Comparison of ENCODE assay signal across 9 mouse cellular contexts in genomic region chr19:6911101-6912074, GRCm38 (mm10). TPM values are rescaled to one million over a fixed set of nuclear protein-coding genes. Genes with fewer than 3 reads are reported as not detected.
A peak's percentile ranks its signal among the peaks of the same experiment; 100 is the strongest.
DNase-seq lines count a peak whose midpoint lies in the region; ATAC-seq and TF ChIP-seq lines count a peak whose summit lies in the region.
"Had no signal": no experiment of that assay in that cellular context is flagged by ENCODE, and none has a peak within 500 bp of the region (broad histone marks: within the 10 kb centered on the region; RNA-seq: fewer than 3 reads in every experiment).

No protein-coding gene starts in this region.

- no peak for ATAC-seq in heart, embryonic 15.5 days (replicated peaks; ENCODE audit: insufficient number of reproducible peaks, insufficient read depth, low FRiP score, low read depth)
- ATAC-seq in forebrain, embryonic 15.5 days (replicated peaks): no peak
- ATAC-seq in liver, postnatal 0 days: no peak
- ATAC-seq in frontal cortex, adult (ENCODE audit: low TSS enrichment): no peak

- H3K4me1 ChIP-seq in heart, embryonic 15.5 days (replicated peaks): peaks cover 34% of the 10 kb centered on the region
- H3K4me1 ChIP-seq in heart, adult 2 months (ENCODE audit: control insufficient read depth, insufficient read depth, low read length): peaks cover 8% of the 10 kb centered on the region
- no peaks in the 10 kb centered on the region; the same call in 1 of the 2 replicates for H3K4me1 ChIP-seq in bone marrow, adult 2 months (ENCODE audit: control insufficient read depth, insufficient read depth, low read length)
- H3K4me1 ChIP-seq in forebrain, embryonic 15.5 days: peaks cover 26% of the 10 kb centered on the region
- peaks cover 18% of the 10 kb centered on the region for H3K4me1 ChIP-seq in liver, postnatal 0 days (ENCODE audit: insufficient read depth)

- peaks cover 39% of the 10 kb centered on the region for H3K36me3 ChIP-seq in heart, embryonic 15.5 days
- H3K36me3 ChIP-seq in heart, adult 2 months (ENCODE audit: control insufficient read depth, insufficient read depth, low read length): no peaks in the 10 kb centered on the region
- H3K36me3 ChIP-seq in forebrain, embryonic 15.5 days: peaks cover 32% of the 10 kb centered on the region
- peaks cover 44% of the 10 kb centered on the region for H3K36me3 ChIP-seq in liver, postnatal 0 days (replicated peaks; ENCODE audit: insufficient read depth, low read length)

- H3K9me3 ChIP-seq in heart, embryonic 15.5 days (replicated peaks): no peaks in the 10 kb centered on the region
- H3K9me3 ChIP-seq in forebrain, embryonic 15.5 days: no peaks in the 10 kb centered on the region
- H3K9me3 ChIP-seq in liver, postnatal 0 days (ENCODE audit: low read length): no peaks in the 10 kb centered on the region

- no peak for TF ChIP-seq CTCF in heart, adult 2 months (IDR thresholded peaks at IDR 0.05)
- TF ChIP-seq CTCF in bone marrow, adult 2 months (IDR thresholded peaks at IDR 0.05; ENCODE audit: control insufficient read depth, insufficient read depth, low read length): no peak
- TF ChIP-seq CTCF in liver, postnatal 0 days (IDR thresholded peaks at IDR 0.05; ENCODE audit: low read depth): no peak

- peak overlapping the region; percentile 83 for H3K4me2 ChIP-seq in heart, embryonic 15.5 days
- peak overlapping the region; percentile 13; the same call in 1 of the 2 replicates for H3K4me2 ChIP-seq in forebrain, embryonic 15.5 days (replicated peaks)
- peak overlapping the region; percentile 87 for H3K4me2 ChIP-seq in liver, postnatal 0 days (ENCODE audit: low read depth, low read length)

- TF ChIP-seq EP300 in heart, adult 2 months (IDR thresholded peaks at IDR 0.05; ENCODE audit: insufficient read depth, low read depth, low read length): no peak
- no peak for TF ChIP-seq EP300 in liver, postnatal 0 days (IDR thresholded peaks at IDR 0.05; ENCODE audit: low read depth)

- H3K9ac ChIP-seq in heart, embryonic 15.5 days: 0 out of 2 replicates have a peak overlapping the region, but pooled peaks have one; percentile 10
- H3K9ac ChIP-seq in heart, adult 2 months (ENCODE audit: low read depth, low read length): no peak overlapping the region
- H3K9ac ChIP-seq in forebrain, embryonic 15.5 days (replicated peaks): no peak overlapping the region
- H3K9ac ChIP-seq in liver, postnatal 0 days (replicated peaks): peak overlapping the region; percentile 51

- H3K27me3 ChIP-seq in heart, embryonic 15.5 days: no peaks in the 10 kb centered on the region
- no peaks in the 10 kb centered on the region for H3K27me3 ChIP-seq in heart, adult 2 months (ENCODE audit: control insufficient read depth, insufficient read depth, low read length)
- no peaks in the 10 kb centered on the region for H3K27me3 ChIP-seq in forebrain, embryonic 15.5 days
- H3K27me3 ChIP-seq in liver, postnatal 0 days (ENCODE audit: insufficient read depth, low read length): no peaks in the 10 kb centered on the region

- intact Hi-C loops in heart, adult 2 months (cut with DNase I): no loop called here
- intact Hi-C loops in left cerebral cortex, postnatal 36 days (cut with DNase I): no loop called here

- H3K4me3 ChIP-seq in heart, embryonic 15.5 days: peak overlapping the region; percentile 21
- no peak overlapping the region for H3K4me3 ChIP-seq in heart, adult 2 months
- no peak overlapping the region for H3K4me3 ChIP-seq in bone marrow, adult 2 months (replicated peaks; ENCODE audit: control insufficient read depth, low read depth, low read length)
- H3K4me3 ChIP-seq in forebrain, embryonic 15.5 days: peak overlapping the region; percentile 20
- peak overlapping the region; percentile 70 for H3K4me3 ChIP-seq in liver, postnatal 0 days (ENCODE audit: low read depth, low read length)

- 81% methylated on average over 19 of the region's 19 CpGs for WGBS in heart, embryonic 15.5 days
- WGBS in heart, adult 2 months: 82% methylated on average over 19 of the region's 19 CpGs
- 82% methylated on average over 19 of the region's 19 CpGs for WGBS in bone marrow, adult 2 months
- WGBS in forebrain, embryonic 15.5 days: 75% methylated on average over 19 of the region's 19 CpGs
- 83% methylated on average over 19 of the region's 19 CpGs for WGBS in liver, postnatal 0 days (ENCODE audit: insufficient replicate concordance)

- no peak for TF ChIP-seq POLR2A in heart, adult 2 months (IDR thresholded peaks at IDR 0.05; ENCODE audit: insufficient read depth, low read depth, low read length)
- TF ChIP-seq POLR2A in bone marrow, adult 2 months (IDR thresholded peaks at IDR 0.05; ENCODE audit: borderline replicate concordance, control insufficient read depth, low read depth, low read length): no peak

- 0 out of 2 replicates have a peak overlapping the region, but pooled peaks have one; percentile 32 for H3K27ac ChIP-seq in heart, embryonic 15.5 days
- H3K27ac ChIP-seq in heart, adult 2 months: no peak overlapping the region
- H3K27ac ChIP-seq in bone marrow, adult 2 months (ENCODE audit: control insufficient read depth, insufficient read depth, low read depth, low read length, poor library complexity): peak overlapping the region; percentile 11; the same call in 1 of the 2 replicates
- no peak overlapping the region for H3K27ac ChIP-seq in forebrain, embryonic 15.5 days (replicated peaks)
- peak overlapping the region; percentile 16; the same call in 1 of the 2 replicates for H3K27ac ChIP-seq in liver, postnatal 0 days (ENCODE audit: low read depth)

- H3K79me2 ChIP-seq in heart, adult 2 months (replicated peaks; ENCODE audit: control insufficient read depth, insufficient read depth, low read length): no peaks in the 10 kb centered on the region; the same call in 1 of the 2 replicates

- no peak for DNase-seq in heart, adult 2 months
- DNase-seq in liver, postnatal 0 days: no peak
- no peak for DNase-seq in left cerebral cortex, postnatal 36 days (ENCODE audit: low spot score in 2 of 2)
- no peak for DNase-seq in layer of hippocampus, adult 8-10 months (ENCODE audit: low spot score in 2 of 2)

RNA-seq across cellular contexts. Expression of gene Prdx5, which starts 1.5 kb away (rescaled TPM):
- polyA plus RNA-seq in heart, embryonic 15.5 days (2015; fragmentation: Nextera tagmentation; extraction: Ambion mirVana): 302 and 344 TPM in 2 replicates
- 100 to 1,000 TPM; 651 to 766 TPM for total RNA-seq in heart, adult 2 months (2021)
- 411 and 490 TPM in 2 replicates for polyA plus RNA-seq in heart, adult 2 months (2012; rRNA removed)
- polyA plus RNA-seq in bone marrow, adult 2 months (2011; ENCODE audit: insufficient read depth, insufficient read length, low replicate concordance, missing spikeins): 181 and 324 TPM in 2 replicates
- polyA plus RNA-seq in forebrain, embryonic 15.5 days (2015; fragmentation: Nextera tagmentation; extraction: Ambion mirVana): 231 and 241 TPM in 2 replicates
- polyA plus RNA-seq in liver, postnatal 0 days (2015; fragmentation: Nextera tagmentation; extraction: Ambion mirVana): 371 and 389 TPM in 2 replicates
- total RNA-seq in left cerebral cortex, postnatal 36 days (2021): 100 to 1,000 TPM; 341 to 382 TPM
- 100 to 1,000 TPM; 279 to 406 (median 342) TPM for total RNA-seq in layer of hippocampus, adult 8-10 months (2022)

RNA-seq across cellular contexts. Expression of gene Trmt112, which starts 1.9 kb away (rescaled TPM):
- 72.8 and 80.1 TPM in 2 replicates for polyA plus RNA-seq in heart, embryonic 15.5 days (2015; fragmentation: Nextera tagmentation; extraction: Ambion mirVana)
- 10 to 100 TPM; 32.0 to 38.5 TPM for total RNA-seq in heart, adult 2 months (2021)
- polyA plus RNA-seq in heart, adult 2 months (2012; rRNA removed): 67.9 and 71.5 TPM in 2 replicates
- 28.6 and 37.9 TPM in 2 replicates for polyA plus RNA-seq in bone marrow, adult 2 months (2011; ENCODE audit: insufficient read depth, insufficient read length, low replicate concordance, missing spikeins)
- 116 and 125 TPM in 2 replicates for polyA plus RNA-seq in forebrain, embryonic 15.5 days (2015; fragmentation: Nextera tagmentation; extraction: Ambion mirVana)
- polyA plus RNA-seq in liver, postnatal 0 days (2015; fragmentation: Nextera tagmentation; extraction: Ambion mirVana): 67.1 and 68.6 TPM in 2 replicates
- 10 to 100 TPM; 39.8 to 48.2 TPM for total RNA-seq in left cerebral cortex, postnatal 36 days (2021)
- 10 to 100 TPM; 40.3 to 53.0 (median 45.6) TPM for total RNA-seq in layer of hippocampus, adult 8-10 months (2022)

RNA-seq across cellular contexts. Expression of gene Esrra, which starts 10.2 kb away (rescaled TPM):
- polyA plus RNA-seq in heart, embryonic 15.5 days (2015; fragmentation: Nextera tagmentation; extraction: Ambion mirVana): 36.9 and 39.3 TPM in 2 replicates
- total RNA-seq in heart, adult 2 months (2021): 100 to 1,000 TPM; 156 to 180 TPM
- 135 and 152 TPM in 2 replicates for polyA plus RNA-seq in heart, adult 2 months (2012; rRNA removed)
- 25.1 and 27.2 TPM in 2 replicates for polyA plus RNA-seq in bone marrow, adult 2 months (2011; ENCODE audit: insufficient read depth, insufficient read length, low replicate concordance, missing spikeins)
- polyA plus RNA-seq in forebrain, embryonic 15.5 days (2015; fragmentation: Nextera tagmentation; extraction: Ambion mirVana): 20.3 and 21.2 TPM in 2 replicates
- polyA plus RNA-seq in liver, postnatal 0 days (2015; fragmentation: Nextera tagmentation; extraction: Ambion mirVana): 7.7 and 8.2 TPM in 2 replicates
- total RNA-seq in left cerebral cortex, postnatal 36 days (2021): 10 to 100 TPM; 60.6 to 66.4 TPM
- 10 to 100 TPM; 54.2 to 76.0 (median 64.8) TPM for total RNA-seq in layer of hippocampus, adult 8-10 months (2022)

RNA-seq across cellular contexts. Expression of gene Catsperz, which starts 13.8 kb away (rescaled TPM):
- polyA plus RNA-seq in heart, embryonic 15.5 days (2015; fragmentation: Nextera tagmentation; extraction: Ambion mirVana): 1.9 and 3.4 TPM in 2 replicates
- not detected for total RNA-seq in heart, adult 2 months (2021)
- polyA plus RNA-seq in heart, adult 2 months (2012; rRNA removed): 0.23 and 0.64 TPM in 2 replicates
- polyA plus RNA-seq in bone marrow, adult 2 months (2011; ENCODE audit: insufficient read depth, insufficient read length, low replicate concordance, missing spikeins): 2.6 TPM in 1 of 2 replicates, not detected in the other
- polyA plus RNA-seq in forebrain, embryonic 15.5 days (2015; fragmentation: Nextera tagmentation; extraction: Ambion mirVana): 0.85 and 0.96 TPM in 2 replicates
- 0.81 TPM in 2 replicates for polyA plus RNA-seq in liver, postnatal 0 days (2015; fragmentation: Nextera tagmentation; extraction: Ambion mirVana)
- total RNA-seq in left cerebral cortex, postnatal 36 days (2021): 10 to 100 TPM; 23.8 to 30.8 TPM
- total RNA-seq in layer of hippocampus, adult 8-10 months (2022): 10 to 100 TPM; 10.4 to 11.4 (median 11.0) TPM
- total RNA-seq: heart, adult 18-20 months had no signal

RNA-seq across cellular contexts. Expression of gene Kcnk4, which starts 22.9 kb away (rescaled TPM):
- 0.14 and 1.1 TPM in 2 replicates for polyA plus RNA-seq in heart, embryonic 15.5 days (2015; fragmentation: Nextera tagmentation; extraction: Ambion mirVana)
- not detected for total RNA-seq in heart, adult 2 months (2021)
- 0.21 TPM in 1 of 2 replicates, not detected in the other for polyA plus RNA-seq in heart, adult 2 months (2012; rRNA removed)
- not detected in 2 replicates for polyA plus RNA-seq in bone marrow, adult 2 months (2011; ENCODE audit: insufficient read depth, insufficient read length, low replicate concordance, missing spikeins)
- polyA plus RNA-seq in forebrain, embryonic 15.5 days (2015; fragmentation: Nextera tagmentation; extraction: Ambion mirVana): 1.4 and 1.8 TPM in 2 replicates
- polyA plus RNA-seq in liver, postnatal 0 days (2015; fragmentation: Nextera tagmentation; extraction: Ambion mirVana): 0.06 and 0.09 TPM in 2 replicates
- 10 to 100 TPM; 34.9 to 37.0 TPM for total RNA-seq in left cerebral cortex, postnatal 36 days (2021)
- 10 to 100 TPM; 13.4 to 23.1 (median 15.8) TPM for total RNA-seq in layer of hippocampus, adult 8-10 months (2022)
- total RNA-seq: heart, adult 18-20 months had no signal

Comparison
In these comparisons a context has a peak if more than half of its experiments do, and no peak if none do; other contexts are left out.
1. H3K27ac ChIP-seq: peak in heart, embryonic 15.5 days (single experiment), bone marrow, adult 2 months (single experiment) and liver, postnatal 0 days (single experiment); none in heart, adult 2 months (single experiment) and forebrain, embryonic 15.5 days (single experiment).
2. H3K4me3 ChIP-seq: peak in heart, embryonic 15.5 days (single experiment), forebrain, embryonic 15.5 days (single experiment) and liver, postnatal 0 days (single experiment); none in heart, adult 2 months (single experiment) and bone marrow, adult 2 months (single experiment).
3. H3K9ac ChIP-seq: peak in heart, embryonic 15.5 days (single experiment) and liver, postnatal 0 days (single experiment); none in heart, adult 2 months (single experiment) and forebrain, embryonic 15.5 days (single experiment).
4. H3K4me2 ChIP-seq: peak in every context shown above with its lines; median percentile 87 in liver, postnatal 0 days; 83 in heart, embryonic 15.5 days; 13 in forebrain, embryonic 15.5 days.